Mouse (Mus musculus) stomach, postnatal 0 days (tissue): Measurements from ENCODE around the gene Gm42791. TPM values are rescaled to one million over a fixed set of nuclear protein-coding genes. Genes with fewer than 3 reads are reported as not detected.

ENCODE experiments used
- ATAC-seq: fragments of 200-750 bp; cut with Nextera tagmentation; 2 replicates; pipeline ENCODE4 v1.8.0; 2017; ENCODE audit not compliant: low FRiP score, low TSS enrichment
- DNase-seq: peaks from one replicate; pipeline ENCODE4 v3.0.0-alpha.2; 2016; ENCODE audit warnings: low spot score
- H3K27ac ChIP-seq: fragments of 300-500 bp; sonication (generic); replicated peaks from 2 replicates; pipeline ENCODE4 v1.5.1; 2014; ENCODE audit warnings: mild to moderate bottlenecking, control low read depth
- H3K27me3 ChIP-seq: fragments of 300-500 bp; sonication (generic); 2 replicates; pipeline ENCODE4 v1.6.1; 2014; ENCODE audit warnings: low read length; ENCODE audit not compliant: control insufficient read depth, insufficient read depth
- H3K36me3 ChIP-seq: fragments of 300-500 bp; sonication (generic); 2 replicates; pipeline ENCODE4 v1.6.1; 2014; ENCODE audit warnings: low read length, mixed read lengths; ENCODE audit not compliant: control insufficient read depth, insufficient read depth
- H3K4me1 ChIP-seq: fragments of 300-500 bp; sonication (generic); replicated peaks from 2 replicates; pipeline ENCODE4 v1.6.1; 2014; ENCODE audit warnings: antibody characterized with exemption; ENCODE audit not compliant: control insufficient read depth, insufficient read depth
- H3K4me2 ChIP-seq: fragments of 300-500 bp; sonication (generic); replicated peaks from 2 replicates; pipeline ENCODE4 v1.6.1; 2014; ENCODE audit warnings: low read depth, mild to moderate bottlenecking, control low read depth, moderate library complexity
- H3K4me3 ChIP-seq: fragments of 300-500 bp; sonication (generic); 2 replicates; pipeline ENCODE4 v1.5.1; 2014; ENCODE audit warnings: low read depth, low read length, control low read depth
- H3K9ac ChIP-seq: fragments of 300-500 bp; sonication (generic); 2 replicates; pipeline ENCODE4 v1.6.1; 2014; ENCODE audit warnings: mild to moderate bottlenecking, low read length, control low read depth, mixed read lengths
- H3K9me3 ChIP-seq: fragments of 300-500 bp; sonication (generic); 2 replicates; pipeline ENCODE4 v1.6.1; 2016; ENCODE audit warnings: low read length; ENCODE audit not compliant: control insufficient read depth
- CTCF ChIP-seq: IDR thresholded peaks from 2 replicates; pipeline ENCODE4 v1.5.1; 2016; ENCODE audit warnings: antibody characterized with exemption, low read depth, mild to moderate bottlenecking, moderate library complexity
- EP300 ChIP-seq: optimal IDR thresholded peaks from 2 replicates; pipeline ENCODE3; 2016; ENCODE audit warnings: antibody characterized with exemption
- WGBS: fragments of 180-500 bp; shearing (Covaris S2); extraction: QIAGEN DNeasy Blood & Tissue Kit; methylation state at CpG from one replicate; pipeline ENCODE4 v1.1.7; 2014; 5-methylcytosine and 5-hydroxymethylcytosine counted together
- polyA plus RNA-seq: library from polyadenylated mRNA; unstranded; fragments of >200 nt; fragmentation: Nextera tagmentation; extraction: Ambion mirVana; gene quantifications from 2 replicates; pipeline ENCODE4 v1.2.1, GENCODE M21; 2015

Gene Gm42791
- polyA plus RNA-seq, 1 experiment from 2014 or later = 0.99 TPM

GRCm38 (mm10) chr5:148982396-148982795 lies 12.6 kb downstream of the Gm42791 start:
- Histone ChIP-seq H3K9ac (no peak overlapping the region), H3K27ac (no peak overlapping the region), H3K4me3 (no peak overlapping the region), H3K36me3 (no peaks in the 10 kb centered on the region), H3K4me2 (no peak overlapping the region), H3K4me1 (peaks cover 5% of the 10 kb centered on the region; the same call in 1 of the 2 replicates), H3K27me3 (no peaks in the 10 kb centered on the region), H3K9me3 (no peaks in the 10 kb centered on the region; the same call in 1 of the 2 replicates)
- 72% methylated on average over 7 of the region's 7 CpGs for WGBS
- no peak for TF ChIP-seq CTCF
- no peak for TF ChIP-seq EP300
- ATAC-seq (no peak), DNase-seq (no peak)

- H3K36me3 ChIP-seq = no peaks in the 10 kb centered on the region
- no peak overlapping the region for H3K9ac ChIP-seq
- TF ChIP-seq CTCF (no peak), EP300 (no peak)
- no peaks in the 10 kb centered on the region for H3K27me3 ChIP-seq
- peaks cover 5% of the 10 kb centered on the region; the same call in 1 of the 2 replicates for H3K4me1 ChIP-seq
- no peaks in the 10 kb centered on the region; the same call in 1 of the 2 replicates for H3K9me3 ChIP-seq
- H3K4me2 ChIP-seq = no peak overlapping the region
- ATAC-seq (peak; percentile 67; the same call in 1 of the 2 replicates), DNase-seq (peak; percentile 59)
- H3K27ac ChIP-seq = no peak overlapping the region
- H3K4me3 ChIP-seq = no peak overlapping the region
- WGBS = 48% methylated on average over 6 of the region's 6 CpGs
These were observed 14.3 kb downstream of the Gm42791 start for GRCm38 (mm10) chr5:148980607-148981006.

- WGBS = 42% methylated on average over 18 of the region's 18 CpGs
- no peaks in the 10 kb centered on the region for H3K27me3 ChIP-seq
- TF ChIP-seq CTCF = no peak
- no peak for TF ChIP-seq EP300
- H3K36me3 ChIP-seq = no peaks in the 10 kb centered on the region
- H3K4me1 ChIP-seq = peaks cover 5% of the 10 kb centered on the region; the same call in 1 of the 2 replicates
- H3K27ac ChIP-seq = peak overlapping the region; percentile 58
- H3K9me3 ChIP-seq = no peaks in the 10 kb centered on the region
- ATAC-seq = peak; percentile 85
- H3K4me2 ChIP-seq = no peak overlapping the region
- H3K4me3 ChIP-seq = no peak overlapping the region
- H3K9ac ChIP-seq = no peak overlapping the region
- peak; percentile 68 for DNase-seq
These were observed 16.3 kb downstream of the Gm42791 start for GRCm38 (mm10) chr5:148978458-148979165.

- H3K4me1 ChIP-seq = peaks cover 5% of the 10 kb centered on the region; the same call in 1 of the 2 replicates
- DNase-seq (no peak), ATAC-seq (peak; percentile 10; the same call in 1 of the 2 replicates)
- H3K4me3 ChIP-seq = no peak overlapping the region
- peak overlapping the region; percentile 58 for H3K27ac ChIP-seq
- 17% methylated on average over 14 of the region's 14 CpGs for WGBS
- H3K9ac ChIP-seq = no peak overlapping the region
- H3K27me3 ChIP-seq = no peaks in the 10 kb centered on the region
- no peaks in the 10 kb centered on the region for H3K36me3 ChIP-seq
- H3K4me2 ChIP-seq = no peak overlapping the region
- no peaks in the 10 kb centered on the region for H3K9me3 ChIP-seq
- TF ChIP-seq EP300 (no peak), CTCF (no peak)
These were observed 17.1 kb downstream of the Gm42791 start for GRCm38 (mm10) chr5:148977698-148978457.

- no peak overlapping the region for H3K9ac ChIP-seq
- no peak for DNase-seq
- H3K36me3 ChIP-seq = no peaks in the 10 kb centered on the region
- H3K4me3 ChIP-seq = no peak overlapping the region
- no peak overlapping the region for H3K27ac ChIP-seq
- H3K4me2 ChIP-seq = no peak overlapping the region
- 88% methylated on average over 8 of the region's 8 CpGs for WGBS
- peaks cover 5% of the 10 kb centered on the region; the same call in 1 of the 2 replicates for H3K4me1 ChIP-seq
- no peaks in the 10 kb centered on the region for H3K27me3 ChIP-seq
- TF ChIP-seq CTCF (no peak), EP300 (no peak)
- H3K9me3 ChIP-seq = no peaks in the 10 kb centered on the region
- no peak for ATAC-seq
These were observed 18.1 kb downstream of the Gm42791 start for GRCm38 (mm10) chr5:148976876-148977275.
